Mouse (Mus musculus) layer of hippocampus, adult 2 months (tissue): ENCODE results near the gene Myo5a. TPM values are rescaled to one million over a fixed set of nuclear protein-coding genes. Genes with fewer than 3 reads are reported as not detected.

Experiments used
- DNase-seq, 2 experiments: peaks; one replicate each; pipeline ENCODE4 v3.0.0; 2022; ENCODE audit warnings: low spot score in 2 of 2
- H3K27ac ChIP-seq: fragments of 200-600 bp; 2 replicates; pipeline ENCODE4 v1.8.1; 2022
- H3K4me3 ChIP-seq: fragments of 200-600 bp; 2 replicates; pipeline ENCODE4 v1.8.1; 2022; ENCODE audit warnings: mild to moderate bottlenecking
- CTCF ChIP-seq: fragments of 200-600 bp; conservative IDR thresholded peaks from 2 replicates; pipeline ENCODE4 v1.8.1; 2022; ENCODE audit warnings: antibody characterized with exemption, mild to moderate bottlenecking, moderate library complexity
- total RNA-seq, 2 experiments: library from RNA; stranded (reverse); gene quantifications; 2 replicates each; pipeline ENCODE4 v1.2.3; 2021

Gene Myo5a
- total RNA-seq, 2 experiments from 2014 or later, result 201 to 210 TPM

DNA sequence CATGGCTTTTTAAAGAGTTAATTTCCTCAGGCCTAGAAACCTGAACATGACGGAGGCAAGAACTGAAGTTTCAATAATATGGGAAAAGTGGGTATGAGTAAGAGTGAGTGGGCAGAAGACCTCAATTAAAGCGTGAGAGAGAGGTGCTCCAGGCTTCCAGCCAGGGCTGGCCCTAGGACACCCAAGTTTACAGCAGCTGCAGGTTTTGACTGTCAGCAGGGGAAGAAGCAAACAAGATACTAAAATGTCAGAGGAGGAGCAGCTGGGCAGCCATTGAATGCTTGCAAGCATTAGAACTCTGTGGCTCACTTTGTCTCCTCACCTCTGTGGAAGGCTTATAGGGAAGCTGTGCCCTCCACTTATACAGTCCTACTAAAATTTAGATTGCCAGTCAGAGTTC lies 17.0 kb downstream of the Myo5a start:
- TF ChIP-seq CTCF, result no peak
- no peak overlapping the region for H3K27ac ChIP-seq

DNA sequence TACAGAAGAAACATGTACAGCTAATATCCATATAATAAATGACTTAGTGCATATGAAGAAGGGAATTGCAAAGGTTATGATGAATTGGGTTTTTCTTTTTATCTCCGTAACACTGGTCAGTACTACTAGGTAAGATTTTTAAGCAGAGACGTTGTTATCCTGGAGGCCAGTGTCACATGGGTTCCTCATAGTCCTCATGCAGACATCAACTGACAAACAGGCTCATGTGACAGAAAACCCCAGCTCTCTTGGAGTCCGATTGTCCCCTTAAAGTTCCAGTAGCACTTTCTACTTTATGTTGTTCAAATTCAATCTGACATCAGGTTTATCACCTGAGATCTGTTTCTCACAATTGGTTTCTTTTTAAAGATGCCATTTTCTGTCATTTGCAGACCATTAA lies 18.5 kb downstream of the Myo5a start:
- no peak for TF ChIP-seq CTCF
- no peak for DNase-seq
- Histone ChIP-seq H3K4me3 (no peak overlapping the region), H3K27ac (no peak overlapping the region)

More for the DNA sequence above, 17.0 kb downstream of the Myo5a start:
- no peak for DNase-seq
- H3K4me3 ChIP-seq, result no peak overlapping the region

- Histone ChIP-seq H3K27ac (no peak overlapping the region), H3K4me3 (no peak overlapping the region)
- no peak for DNase-seq
- no peak for TF ChIP-seq CTCF
Observed at GRCm38 (mm10) chr9:75092134-75092533, 21.3 kb downstream of the Myo5a start.

- no peak overlapping the region for H3K4me3 ChIP-seq
- peak overlapping the region; percentile 59 for H3K27ac ChIP-seq
- TF ChIP-seq CTCF, result no peak
- no peak for DNase-seq
Observed at GRCm38 (mm10) chr9:75094762-75095161, 23.9 kb downstream of the Myo5a start.

DNA sequence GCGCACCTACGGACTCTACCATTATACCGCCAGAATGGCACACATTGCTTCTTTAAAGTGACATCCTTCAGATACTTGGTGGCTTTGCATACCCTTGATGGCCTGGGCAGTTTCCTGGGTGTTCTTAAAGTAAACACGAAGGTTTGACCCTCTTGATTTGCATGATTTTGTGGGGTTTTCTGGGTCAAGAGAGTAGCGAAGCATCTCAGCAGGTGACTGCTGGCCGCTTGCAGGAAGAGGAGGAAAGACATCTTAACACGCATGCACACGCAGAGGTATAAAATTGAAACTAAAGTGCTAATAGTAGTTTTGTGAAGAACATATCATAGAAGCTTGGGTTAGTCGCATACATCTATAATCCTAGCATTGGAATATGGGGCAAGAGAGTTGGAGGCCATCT lies 28.1 kb downstream of the Myo5a start:
- no peak for DNase-seq
- TF ChIP-seq CTCF, result no peak
- no peak overlapping the region for H3K27ac ChIP-seq
- no peak overlapping the region for H3K4me3 ChIP-seq

DNA sequence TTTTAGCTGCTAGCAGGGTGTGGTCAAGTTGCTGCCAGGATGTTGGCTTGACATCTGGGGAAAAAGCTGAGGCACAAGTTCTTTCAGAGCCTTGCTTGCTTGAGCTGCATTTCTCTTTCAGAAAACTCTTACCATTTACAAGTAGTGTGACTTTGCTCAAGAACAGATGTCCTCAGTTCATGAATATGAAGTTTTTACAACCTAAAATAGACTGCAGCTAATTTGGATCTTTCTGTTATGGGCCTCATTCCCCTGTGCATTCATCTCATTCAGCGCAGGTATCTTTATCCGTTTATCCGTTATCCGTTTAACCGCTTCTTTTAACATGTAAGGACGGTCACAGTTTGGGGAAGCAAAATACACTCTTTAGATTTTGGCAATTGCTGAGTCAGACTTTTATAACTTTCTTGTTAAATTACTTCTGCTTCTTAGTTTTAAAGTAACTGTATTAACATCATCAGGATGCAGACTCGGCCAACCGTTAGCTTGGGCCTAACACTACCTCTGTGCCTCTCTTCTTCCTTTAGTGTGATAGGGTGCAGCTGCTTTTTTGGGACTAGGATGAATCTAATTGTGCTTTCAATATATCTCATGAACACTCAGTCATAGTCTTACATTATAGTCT lies 29.5 kb downstream of the Myo5a start:
- Histone ChIP-seq H3K4me3 (no peak overlapping the region), H3K27ac (no peak overlapping the region)
- TF ChIP-seq CTCF, result no peak
- no peak for DNase-seq

DNA sequence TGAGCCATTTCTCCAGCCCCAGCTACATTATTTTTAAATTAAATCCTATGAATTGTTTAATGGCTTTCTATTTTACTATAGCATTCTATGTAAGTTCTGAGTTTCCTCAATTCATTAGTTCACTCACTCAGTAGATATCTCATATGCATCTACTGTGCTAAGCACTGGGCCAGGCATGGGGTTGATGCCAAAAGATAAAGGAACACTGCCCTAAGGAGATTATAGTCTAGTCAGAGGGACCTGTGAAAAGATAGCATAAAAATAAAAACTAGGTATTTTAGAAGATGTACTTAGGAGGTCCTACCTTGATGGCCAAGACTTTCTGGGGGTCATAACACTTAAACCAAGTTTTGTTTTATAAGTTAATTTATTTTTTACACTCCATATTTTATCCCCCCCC lies 31.3 kb downstream of the Myo5a start:
- Histone ChIP-seq H3K27ac (no peak overlapping the region), H3K4me3 (no peak overlapping the region)
- TF ChIP-seq CTCF, result no peak
- DNase-seq, result no peak

- no peak overlapping the region for H3K4me3 ChIP-seq
- no peak for TF ChIP-seq CTCF
- H3K27ac ChIP-seq, result no peak overlapping the region
- peak in 1 of 2 experiments; percentile 5 for DNase-seq
Observed at GRCm38 (mm10) chr9:75116571-75117177, 45.9 kb downstream of the Myo5a start.

DNA sequence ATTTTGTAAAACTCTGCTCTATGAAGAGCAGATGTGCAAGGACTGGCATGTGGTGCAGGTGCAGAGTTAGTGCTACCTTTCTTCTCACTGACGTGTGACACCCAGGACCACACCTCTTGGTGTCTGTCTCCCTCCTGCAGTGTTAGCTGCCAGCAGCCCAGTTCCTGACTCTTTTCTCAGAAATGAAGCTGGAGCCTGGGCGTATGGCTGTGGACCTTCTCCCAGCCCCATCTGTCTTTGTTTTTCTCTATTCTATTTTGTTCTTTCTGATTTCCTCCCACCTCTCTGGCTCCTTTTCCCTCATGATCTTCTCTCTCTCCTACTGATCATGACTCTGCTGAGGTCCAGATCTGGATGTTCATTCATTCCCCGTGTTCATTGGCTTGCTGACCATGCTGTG lies 50.3 kb downstream of the Myo5a start:
- peak overlapping the region; percentile 62 for H3K27ac ChIP-seq
- H3K4me3 ChIP-seq, result no peak overlapping the region
- no peak for TF ChIP-seq CTCF
- DNase-seq, result peak; percentile 17 to 26

DNA sequence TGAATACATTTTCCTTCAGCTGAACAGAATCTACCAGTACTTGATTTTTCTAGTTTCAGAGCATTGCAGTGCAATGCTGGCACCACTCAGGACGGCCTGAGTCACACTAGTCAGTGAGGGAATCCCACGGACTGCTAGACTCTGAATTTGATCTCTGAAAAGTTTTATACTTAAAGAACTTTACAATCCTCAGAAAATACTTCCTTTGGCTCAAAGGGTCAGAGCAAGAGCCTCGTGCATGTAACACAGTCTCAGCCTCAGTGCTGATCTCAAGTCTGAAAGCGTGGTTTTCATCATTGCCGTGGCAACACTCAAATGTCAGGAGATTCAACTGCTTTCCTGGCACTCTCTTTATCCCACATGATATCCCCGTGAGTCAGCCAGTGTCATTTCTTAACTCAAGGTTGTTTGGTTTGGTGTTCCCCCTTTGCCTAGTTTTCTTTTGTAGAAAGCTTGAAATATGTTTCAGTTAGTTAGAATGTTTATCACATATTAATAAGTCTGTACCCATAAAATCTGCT lies 53.4 kb downstream of the Myo5a start:
- Histone ChIP-seq H3K4me3 (no peak overlapping the region), H3K27ac (peak overlapping the region; percentile 59)
- TF ChIP-seq CTCF, result no peak
- DNase-seq, result peak in 1 of 2 experiments; percentile 13

GRCm38 (mm10) chr9:75130553-75130952 lies 59.7 kb downstream of the Myo5a start:
- no peak for TF ChIP-seq CTCF

DNA sequence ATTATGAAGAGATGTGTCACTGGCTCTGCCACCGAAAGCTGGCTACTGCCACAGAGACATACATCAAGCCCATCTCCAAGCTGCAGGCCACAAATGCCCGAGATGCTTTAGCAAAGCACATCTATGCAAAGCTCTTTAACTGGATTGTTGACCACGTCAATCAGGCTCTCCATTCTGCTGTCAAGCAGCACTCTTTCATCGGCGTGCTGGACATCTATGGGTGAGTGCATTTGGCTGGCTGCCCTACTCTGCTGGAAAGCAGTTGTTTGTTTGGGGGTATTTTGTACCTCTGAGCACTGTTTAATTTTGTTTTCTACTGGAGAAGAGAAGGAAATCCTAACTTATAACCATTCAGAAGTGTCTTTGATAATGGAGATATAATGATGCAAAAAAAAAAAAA lies 76.1 kb downstream of the Myo5a start:
- Histone ChIP-seq H3K27ac (peak overlapping the region; percentile 52; the same call in 1 of the 2 replicates), H3K4me3 (no peak overlapping the region)
- no peak for TF ChIP-seq CTCF
- DNase-seq, result no peak

More at GRCm38 (mm10) chr9:75130553-75130952, 59.7 kb downstream of the Myo5a start:
- peak overlapping the region; percentile 58; the same call in 1 of the 2 replicates for H3K27ac ChIP-seq
- no peak for DNase-seq
- H3K4me3 ChIP-seq, result no peak overlapping the region

- TF ChIP-seq CTCF, result no peak
- Histone ChIP-seq H3K4me3 (no peak overlapping the region), H3K27ac (peak overlapping the region; percentile 36; the same call in 1 of the 2 replicates)
- DNase-seq, result no peak
Observed at GRCm38 (mm10) chr9:75160525-75160924, 89.7 kb downstream of the Myo5a start.

GRCm38 (mm10) chr9:75163650-75164049 lies 92.8 kb downstream of the Myo5a start:
- TF ChIP-seq CTCF, result no peak
- no peak overlapping the region for H3K4me3 ChIP-seq
- no peak for DNase-seq
- H3K27ac ChIP-seq, result no peak overlapping the region
